Mouse (Mus musculus) heart, embryonic 10.5 days (tissue): ENCODE data around the gene Gm5965. TPM values are rescaled to one million over a fixed set of nuclear protein-coding genes. Genes with fewer than 3 reads are reported as not detected.
"Not testable (repeated sequence)": the region's sequence is repeated elsewhere in the genome, so short reads cannot be mapped to it uniquely, and the experiment has no call there.

Source experiments
- DNase-seq: peaks from one replicate; pipeline ENCODE4 v3.0.0-alpha.2; 2017; ENCODE audit warnings: low spot score
- H3K27ac ChIP-seq: fragments of 300-500 bp; sonication (generic); 2 replicates; pipeline ENCODE4 v1.5.1; 2016; ENCODE audit warnings: mild to moderate bottlenecking
- H3K27me3 ChIP-seq: fragments of 300-500 bp; sonication (generic); 2 replicates; pipeline ENCODE4 v1.6.1; 2016; ENCODE audit warnings: mild to moderate bottlenecking; ENCODE audit not compliant: poor library complexity, insufficient read depth, severe bottlenecking
- H3K36me3 ChIP-seq: fragments of 300-500 bp; sonication (generic); 2 replicates; pipeline ENCODE4 v1.6.1; 2016; ENCODE audit warnings: mild to moderate bottlenecking, moderate library complexity
- H3K4me1 ChIP-seq: fragments of 300-500 bp; sonication (generic); 2 replicates; pipeline ENCODE4 v1.6.1; 2016; ENCODE audit warnings: mild to moderate bottlenecking
- H3K4me3 ChIP-seq: fragments of 300-500 bp; sonication (generic); 2 replicates; pipeline ENCODE4 v1.5.1; 2016; ENCODE audit warnings: mild to moderate bottlenecking, moderate library complexity
- H3K9me3 ChIP-seq: fragments of 300-500 bp; sonication (generic); 2 replicates; pipeline ENCODE4 v1.6.1; 2016; ENCODE audit warnings: mild to moderate bottlenecking, moderate library complexity
- WGBS: fragments of 180-500 bp; shearing (Covaris S2); methylation state at CpG from one replicate; pipeline ENCODE4 v1.1.7; 2016; 5-methylcytosine and 5-hydroxymethylcytosine counted together
- polyA plus RNA-seq: library from polyadenylated mRNA; unstranded; fragments of >200 nt; fragmentation: Nextera tagmentation; extraction: Ambion mirVana; gene quantifications from 2 replicates; pipeline ENCODE4 v1.2.1, GENCODE M21; 2016

Gm5965 gene
- polyA plus RNA-seq, result not detected in 2 replicates

- DNase-seq, result no peak
- H3K27me3 ChIP-seq, result no peaks in the 10 kb centered on the region
- no peak within 1 kb of the TSS for H3K27ac ChIP-seq
- no peak within 1 kb of the TSS for H3K4me3 ChIP-seq
- H3K4me1 ChIP-seq, result no peaks in the 10 kb centered on the region
- 82% methylated on average over 6 of the region's 6 CpGs for WGBS
- no peaks in the 10 kb centered on the region for H3K36me3 ChIP-seq
- H3K9me3 ChIP-seq, result no peaks in the 10 kb centered on the region
Observed at GRCm38 (mm10) chr16:88777596-88777995, at the start of gene Gm5965. Gene Gm5965 (plus strand): TSS chr16:88777896.

DNA sequence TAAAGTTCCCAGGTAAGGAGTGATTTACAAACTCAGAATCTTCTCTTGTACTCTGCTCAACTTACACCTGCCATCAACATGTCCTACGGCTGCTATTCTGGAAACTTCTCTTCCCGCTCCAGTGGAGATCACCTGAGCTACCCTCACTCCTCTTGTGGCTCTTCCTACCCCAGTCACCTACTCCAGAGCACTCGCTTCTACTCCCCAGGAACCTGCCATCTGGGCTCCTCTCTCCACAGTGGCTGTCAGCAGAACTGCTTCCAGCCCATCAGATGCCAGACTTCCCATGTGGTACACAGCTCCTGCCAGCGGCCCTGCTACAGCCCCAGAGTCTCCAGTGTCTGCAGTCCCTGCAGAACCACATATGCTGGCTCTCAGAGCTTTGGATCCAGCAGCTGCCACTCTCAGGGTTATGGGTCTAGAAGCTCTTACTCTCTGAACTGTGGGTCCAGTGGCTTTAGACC is 48.9 kb upstream of the Gm5965 start, which contains the start of gene Krtap13-1:
Gene Krtap13-1 (plus strand): TSS at position 51 of the 464 bp plus-strand sequence.
- Histone ChIP-seq H3K27me3 (no peaks in the 10 kb centered on the region), H3K9me3 (no peaks in the 10 kb centered on the region), H3K27ac (no peak within 1 kb of the TSS), H3K36me3 (no peaks in the 10 kb centered on the region), H3K4me3 (no peak within 1 kb of the TSS), H3K4me1 (no peaks in the 10 kb centered on the region)
- no peak for DNase-seq
- 65% methylated on average over 4 of the region's 4 CpGs for WGBS

DNA sequence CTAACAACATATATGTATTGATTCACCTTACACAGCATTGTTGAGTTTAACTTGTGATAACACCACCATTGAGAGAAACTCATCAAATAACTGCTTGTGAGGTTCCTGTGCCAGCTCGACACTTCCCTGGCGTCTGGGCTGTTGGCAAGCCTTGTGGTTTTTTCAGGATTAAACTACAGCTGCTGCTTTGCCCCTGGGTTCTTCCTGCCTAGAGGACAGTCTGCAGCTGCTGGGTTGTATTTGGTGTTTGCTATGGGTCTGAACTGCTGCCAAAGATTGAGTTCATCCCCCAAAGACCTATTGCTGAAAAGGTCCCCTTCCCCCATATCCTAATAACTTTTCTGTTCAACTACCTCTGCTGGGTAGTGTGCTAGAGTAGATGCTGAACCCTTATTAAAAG is 42.3 kb upstream of the Gm5965 start:
- Histone ChIP-seq H3K4me1 (no peaks in the 10 kb centered on the region), H3K27me3 (no peaks in the 10 kb centered on the region), H3K36me3 (no peaks in the 10 kb centered on the region), H3K27ac (no peak overlapping the region), H3K4me3 (no peak overlapping the region), H3K9me3 (no peaks in the 10 kb centered on the region)
- 68% methylated on average over 2 of the region's 2 CpGs for WGBS
- DNase-seq, result no peak

GRCm38 (mm10) chr16:88744750-88745340 is 32.9 kb upstream of the Gm5965 start:
- H3K27ac ChIP-seq, result no peak overlapping the region
- 71% methylated on average over 4 of the region's 4 CpGs for WGBS
- H3K4me3 ChIP-seq, result no peak overlapping the region
- H3K4me1 ChIP-seq, result no peaks in the 10 kb centered on the region
- no peaks in the 10 kb centered on the region for H3K9me3 ChIP-seq
- H3K27me3 ChIP-seq, result no peaks in the 10 kb centered on the region
- no peak for DNase-seq
- no peaks in the 10 kb centered on the region for H3K36me3 ChIP-seq

DNA sequence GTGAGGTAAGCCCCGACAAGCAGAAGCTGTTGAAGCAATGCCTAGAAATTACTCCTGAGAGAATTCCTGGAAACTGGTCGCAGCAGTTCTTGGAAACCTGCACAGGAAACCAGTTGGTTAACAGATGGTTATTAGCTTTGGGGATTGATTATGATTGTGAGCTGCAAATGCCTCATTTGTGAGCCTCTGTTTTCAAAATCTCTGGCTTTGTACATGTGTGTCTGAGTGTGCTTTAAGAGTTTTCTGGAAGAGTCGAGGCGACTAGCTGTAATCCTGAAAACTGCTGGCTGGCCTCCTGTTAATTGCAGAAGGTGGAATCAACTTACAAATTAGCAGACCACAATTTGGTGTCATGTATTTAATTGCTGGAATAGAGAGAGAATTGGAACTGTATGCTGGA is 29.8 kb upstream of the Gm5965 start:
- Histone ChIP-seq H3K4me1 (no peaks in the 10 kb centered on the region), H3K4me3 (no peak overlapping the region), H3K27ac (no peak overlapping the region), H3K36me3 (no peaks in the 10 kb centered on the region), H3K9me3 (no peaks in the 10 kb centered on the region), H3K27me3 (no peaks in the 10 kb centered on the region)
- 81% methylated on average over 4 of the region's 4 CpGs for WGBS
- DNase-seq, result no peak

GRCm38 (mm10) chr16:88751535-88751934 is 26.2 kb upstream of the Gm5965 start, which contains the start of gene Krtap13:
Gene Krtap13 (minus strand): TSS chr16:88751635.
- not testable (repeated sequence) for H3K4me1 ChIP-seq, H3K4me3 ChIP-seq, DNase-seq, H3K27ac ChIP-seq, H3K36me3 ChIP-seq, H3K9me3 ChIP-seq, H3K27me3 ChIP-seq
- WGBS, result 84% methylated on average over 3 of the region's 3 CpGs

DNA sequence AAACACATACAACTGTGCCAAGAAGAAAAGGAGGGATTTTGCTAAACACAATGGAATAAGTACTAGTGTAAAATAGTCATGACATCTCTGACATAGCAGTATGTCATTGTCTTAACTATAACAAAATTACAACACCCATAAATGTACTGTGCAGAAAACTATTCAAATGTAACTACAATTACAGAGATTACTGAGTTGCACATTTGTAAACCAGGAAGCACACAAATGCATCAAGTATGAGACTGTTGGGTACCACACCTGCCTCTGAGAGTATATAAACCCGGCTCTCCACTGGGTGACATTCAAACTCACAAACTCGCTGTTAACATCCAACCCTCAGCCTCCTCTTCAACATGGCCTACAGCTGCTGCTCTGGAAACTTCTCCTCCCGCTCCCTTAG is 19.1 kb upstream of the Gm5965 start, which contains the start of gene 2310034C09Rik:
Gene 2310034C09Rik (plus strand): TSS at position 301 of the 400 bp plus-strand sequence.
- not testable (repeated sequence) for DNase-seq, H3K36me3 ChIP-seq, H3K27me3 ChIP-seq, H3K9me3 ChIP-seq, H3K4me3 ChIP-seq, H3K27ac ChIP-seq, H3K4me1 ChIP-seq
- WGBS, result 82% methylated on average over 3 of the region's 3 CpGs

DNA sequence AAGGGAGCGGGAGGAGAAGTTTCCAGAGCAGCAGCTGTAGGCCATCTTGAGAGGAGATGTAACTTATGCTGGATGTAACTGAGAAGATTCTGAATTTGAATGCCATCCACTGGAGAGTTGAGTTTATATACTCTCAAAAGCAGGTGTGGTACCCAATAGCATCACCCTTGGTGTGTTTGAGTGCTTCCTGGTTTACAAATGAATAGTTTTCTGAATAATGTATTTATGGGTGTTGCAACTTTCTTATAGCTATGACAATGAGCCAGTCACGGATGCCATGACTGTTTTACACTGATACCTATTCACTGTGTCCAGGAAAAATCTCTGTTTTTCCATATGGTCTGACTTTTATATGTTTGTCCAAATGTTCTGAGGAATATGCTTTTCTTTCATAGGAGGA is 3.6 kb upstream of the Gm5965 start, which contains the start of gene 2310057N15Rik:
Gene 2310057N15Rik (minus strand): TSS at position 101 of the 400 bp plus-strand sequence.
- Histone ChIP-seq H3K4me1 (no peaks in the 10 kb centered on the region), H3K36me3 (no peaks in the 10 kb centered on the region), H3K4me3 (no peak within 1 kb of the TSS), H3K27me3 (no peaks in the 10 kb centered on the region), H3K9me3 (no peaks in the 10 kb centered on the region), H3K27ac (no peak within 1 kb of the TSS)
- no peak for DNase-seq
- WGBS, result 66% methylated on average over 2 of the region's 2 CpGs

- no peak for DNase-seq
- 76% methylated on average over 2 of the region's 2 CpGs for WGBS
- no peak overlapping the region for H3K4me3 ChIP-seq
- H3K4me1 ChIP-seq, result no peaks in the 10 kb centered on the region
- H3K9me3 ChIP-seq, result no peaks in the 10 kb centered on the region
- H3K36me3 ChIP-seq, result no peaks in the 10 kb centered on the region
- H3K27me3 ChIP-seq, result no peaks in the 10 kb centered on the region
- no peak overlapping the region for H3K27ac ChIP-seq
Observed at GRCm38 (mm10) chr16:88786786-88787185, 9.1 kb downstream of the Gm5965 start.

DNA sequence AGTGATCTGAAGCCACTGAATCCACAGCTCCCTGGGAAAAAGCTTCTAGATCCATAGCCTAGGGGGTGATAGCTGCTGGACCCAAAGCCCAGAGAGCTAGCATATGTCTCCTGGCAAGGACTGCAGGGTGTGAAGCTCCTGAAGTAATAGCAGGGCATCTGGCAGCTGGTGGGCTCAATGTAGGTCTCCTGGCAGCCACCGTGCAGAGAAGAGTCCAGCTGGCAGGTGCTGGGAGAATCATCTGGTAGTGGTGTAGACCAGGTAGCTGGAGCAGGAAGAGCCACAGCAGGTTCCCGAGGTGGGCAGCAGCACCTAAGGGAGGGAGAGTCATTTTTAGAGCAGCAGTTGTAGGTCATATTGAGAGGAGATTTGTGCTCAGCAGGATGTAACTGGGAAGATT is 34.1 kb downstream of the Gm5965 start, which contains the start of gene Gm20741:
Gene Gm20741 (minus strand): TSS at position 394 of the 400 bp plus-strand sequence.
- no peak within 1 kb of the TSS for H3K27ac ChIP-seq
- 67% methylated on average over 2 of the region's 2 CpGs for WGBS
- H3K9me3 ChIP-seq, result no peaks in the 10 kb centered on the region
- no peak within 1 kb of the TSS for H3K4me3 ChIP-seq
- DNase-seq, result no peak
- H3K27me3 ChIP-seq, result no peaks in the 10 kb centered on the region
- H3K4me1 ChIP-seq, result no peaks in the 10 kb centered on the region
- H3K36me3 ChIP-seq, result no peaks in the 10 kb centered on the region

GRCm38 (mm10) chr16:88820066-88820465 is 42.4 kb downstream of the Gm5965 start, which contains the start of gene Krtap15:
Gene Krtap15 (plus strand): TSS chr16:88820215.
- Histone ChIP-seq H3K4me1 (no peaks in the 10 kb centered on the region), H3K4me3 (no peak within 1 kb of the TSS), H3K27ac (no peak within 1 kb of the TSS), H3K27me3 (no peaks in the 10 kb centered on the region), H3K36me3 (no peaks in the 10 kb centered on the region), H3K9me3 (no peaks in the 10 kb centered on the region)
- DNase-seq, result no peak
- 85% methylated on average over 3 of the region's 3 CpGs for WGBS

DNA sequence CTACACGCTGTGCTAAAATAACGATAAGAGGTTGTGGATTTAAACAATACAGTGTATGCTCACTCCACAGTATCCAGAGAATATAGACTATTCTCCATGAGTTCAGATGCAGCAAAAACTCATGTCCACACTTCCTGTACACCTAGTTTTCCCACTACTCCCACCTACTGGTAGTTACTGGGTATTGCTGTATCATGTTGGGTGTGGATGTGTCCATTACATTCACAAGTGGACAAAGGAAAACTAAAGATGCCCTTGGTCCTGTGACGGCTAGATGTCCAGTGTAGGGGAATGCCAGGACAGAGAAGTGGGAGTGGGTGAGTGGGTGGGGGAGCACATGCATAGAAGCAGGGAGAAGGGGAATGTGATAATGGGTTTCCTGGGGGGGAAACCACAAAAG is 46.0 kb downstream of the Gm5965 start:
- Histone ChIP-seq H3K4me1 (no peaks in the 10 kb centered on the region), H3K27me3 (no peaks in the 10 kb centered on the region), H3K27ac (no peak overlapping the region), H3K9me3 (no peaks in the 10 kb centered on the region), H3K36me3 (no peaks in the 10 kb centered on the region), H3K4me3 (no peak overlapping the region)
- 82% methylated on average over 3 of the region's 3 CpGs for WGBS
- no peak for DNase-seq

GRCm38 (mm10) chr16:88826095-88826652 is 48.5 kb downstream of the Gm5965 start, which contains the start of gene Krtap14:
Gene Krtap14 (minus strand): TSS chr16:88826145.
- H3K4me1 ChIP-seq, result no peaks in the 10 kb centered on the region
- DNase-seq, result no peak
- H3K36me3 ChIP-seq, result no peaks in the 10 kb centered on the region
- no peaks in the 10 kb centered on the region for H3K9me3 ChIP-seq
- H3K27ac ChIP-seq, result no peak within 1 kb of the TSS
- WGBS, result 83% methylated on average over 9 of the region's 9 CpGs
- no peaks in the 10 kb centered on the region for H3K27me3 ChIP-seq
- no peak within 1 kb of the TSS for H3K4me3 ChIP-seq
